Mouse (Mus musculus) kidney, postnatal 25 days (tissue): ENCODE measurements around the gene Srrm4.

ENCODE experiments used
- DNase-seq, 2 experiments: peaks; one replicate each; pipeline ENCODE4 v3.0.0; 2021; ENCODE audit warnings: mixed read lengths in 2 of 2

Gene Srrm4

DNA sequence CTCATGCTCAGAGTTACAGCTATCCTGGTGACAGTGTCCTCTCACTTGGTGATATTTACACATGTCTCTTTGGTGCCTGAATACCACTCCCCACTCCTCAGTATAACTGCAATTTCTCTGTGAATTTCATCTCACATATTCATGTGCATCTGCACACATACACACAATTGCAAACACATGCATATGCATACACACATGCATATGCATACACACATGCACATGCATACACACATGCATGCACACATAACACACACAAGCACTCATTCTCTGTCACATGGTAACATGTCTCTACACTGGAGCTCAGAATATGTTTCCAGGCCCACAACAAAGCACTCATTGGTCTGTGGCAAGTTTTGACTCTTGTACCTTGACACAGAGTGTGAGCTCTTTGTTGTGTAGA lies 39.0 kb downstream of the Srrm4 start:
- DNase-seq: no peak

DNA sequence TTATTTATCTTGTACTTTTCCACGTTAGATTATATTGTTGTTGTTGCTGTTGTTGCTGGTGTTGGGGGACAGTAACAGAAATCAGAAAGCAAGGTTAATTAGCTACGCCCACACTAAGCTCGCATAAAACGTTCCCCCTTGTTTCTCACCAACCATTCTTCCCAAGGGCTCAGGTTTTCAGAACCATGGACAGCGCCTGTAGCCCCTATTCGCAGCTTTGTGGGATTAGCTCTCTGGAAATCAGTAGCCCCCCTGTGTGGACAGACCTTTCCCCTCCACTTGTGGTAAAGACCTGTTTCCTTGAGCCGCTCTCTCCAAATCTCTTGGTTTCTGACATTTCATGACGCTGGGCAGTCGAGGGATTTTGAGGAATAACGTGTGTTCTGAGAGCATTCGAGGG lies 45.9 kb downstream of the Srrm4 start:
- peak in 1 of 2 experiments; percentile 4 for DNase-seq

- DNase-seq: no peak
Measured at GRCm38 (mm10) chr5:116542317-116542716, 49.3 kb downstream of the Srrm4 start.

GRCm38 (mm10) chr5:116541128-116541527 lies 50.5 kb downstream of the Srrm4 start:
- DNase-seq: no peak

DNA sequence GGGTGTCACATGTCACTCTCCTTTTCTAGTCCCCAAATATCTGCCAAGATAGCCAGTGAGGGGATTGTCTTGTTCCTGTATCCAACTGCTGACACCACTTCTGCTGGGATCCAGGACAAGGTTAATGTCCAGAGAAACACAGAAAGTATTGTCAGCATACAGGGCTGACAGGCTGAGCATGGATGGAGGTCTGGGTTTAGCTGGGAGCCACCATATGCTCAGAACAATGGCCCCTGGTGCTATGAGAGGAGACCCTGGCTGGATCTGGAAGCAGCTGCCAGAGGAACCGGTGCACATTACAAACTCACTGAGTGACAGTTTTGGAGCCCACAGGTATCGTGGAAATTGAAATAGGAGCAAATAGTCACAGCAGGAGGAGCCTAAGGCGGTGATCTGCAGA lies 52.3 kb downstream of the Srrm4 start:
- no peak for DNase-seq

- DNase-seq: no peak
Measured at GRCm38 (mm10) chr5:116538491-116538890, 53.1 kb downstream of the Srrm4 start.

- DNase-seq: no peak
Measured at GRCm38 (mm10) chr5:116526324-116526723, 65.3 kb downstream of the Srrm4 start.

DNA sequence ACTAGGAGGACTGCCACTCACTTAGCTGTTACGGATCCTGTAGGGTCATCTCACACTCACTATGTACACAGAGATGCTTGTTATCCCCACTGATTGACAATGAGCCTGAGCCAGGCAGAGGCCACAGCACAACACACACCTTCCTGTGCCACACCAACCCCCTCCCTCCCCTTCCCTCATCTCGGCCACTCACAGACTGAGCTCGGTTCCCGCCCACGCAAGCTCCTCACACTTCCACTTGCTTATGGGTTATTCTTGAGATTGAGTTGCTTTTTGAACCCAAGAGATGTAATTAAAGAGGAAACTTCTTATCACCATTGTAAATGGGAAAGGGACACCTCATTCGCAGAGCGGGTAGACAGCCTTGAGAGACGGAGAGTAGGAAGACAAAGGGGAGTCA lies 66.3 kb downstream of the Srrm4 start:
- DNase-seq: no peak

- no peak for DNase-seq
Measured at GRCm38 (mm10) chr5:116523553-116523952, 68.1 kb downstream of the Srrm4 start.

GRCm38 (mm10) chr5:116523079-116523478 lies 68.5 kb downstream of the Srrm4 start:
- peak; percentile 23 to 50 for DNase-seq

- no peak for DNase-seq
Measured at GRCm38 (mm10) chr5:116522273-116522672, 69.3 kb downstream of the Srrm4 start.

DNA sequence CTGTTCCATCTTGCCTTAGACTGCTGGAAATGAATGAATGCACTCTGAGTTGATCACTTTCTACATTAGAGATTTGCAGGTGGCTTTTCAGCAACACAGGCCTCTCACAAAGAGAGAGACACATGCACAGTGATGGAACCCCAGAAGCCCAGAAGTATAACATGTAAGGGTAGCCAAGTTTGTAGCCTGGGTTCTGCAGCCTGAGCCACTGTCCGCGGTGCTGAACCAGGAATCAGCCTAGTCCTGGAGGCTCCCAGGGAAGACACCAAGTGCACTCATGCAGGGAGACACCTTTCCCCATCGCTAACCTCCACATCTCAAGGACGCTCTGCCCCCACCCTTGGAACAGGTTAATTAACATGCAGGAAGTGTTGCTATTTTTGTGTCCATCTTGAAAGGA lies 73.6 kb downstream of the Srrm4 start:
- peak in 1 of 2 experiments; percentile 7 for DNase-seq

GRCm38 (mm10) chr5:116512135-116512534 lies 79.5 kb downstream of the Srrm4 start:
- DNase-seq: no peak

DNA sequence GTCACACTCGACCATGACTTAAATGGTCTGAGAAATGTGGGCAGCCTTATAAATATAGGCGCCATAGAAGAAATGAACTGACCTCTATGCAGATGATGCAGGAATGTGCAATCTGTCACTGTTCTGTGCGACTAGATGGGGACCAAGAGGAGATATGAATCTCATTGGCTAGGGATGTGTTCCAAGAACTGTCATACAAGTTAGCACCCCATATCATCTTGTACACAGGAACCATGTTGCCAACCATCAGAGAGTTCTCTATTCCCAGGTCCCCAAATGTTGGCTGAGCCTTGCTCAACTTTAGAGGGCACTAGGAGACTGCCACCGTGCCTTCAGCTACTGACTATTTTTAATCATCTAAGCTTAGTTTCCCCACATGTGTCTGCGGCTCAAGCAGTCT lies 81.4 kb downstream of the Srrm4 start:
- DNase-seq: no peak

- no peak for DNase-seq
Measured at GRCm38 (mm10) chr5:116501342-116501741, 90.3 kb downstream of the Srrm4 start.

DNA sequence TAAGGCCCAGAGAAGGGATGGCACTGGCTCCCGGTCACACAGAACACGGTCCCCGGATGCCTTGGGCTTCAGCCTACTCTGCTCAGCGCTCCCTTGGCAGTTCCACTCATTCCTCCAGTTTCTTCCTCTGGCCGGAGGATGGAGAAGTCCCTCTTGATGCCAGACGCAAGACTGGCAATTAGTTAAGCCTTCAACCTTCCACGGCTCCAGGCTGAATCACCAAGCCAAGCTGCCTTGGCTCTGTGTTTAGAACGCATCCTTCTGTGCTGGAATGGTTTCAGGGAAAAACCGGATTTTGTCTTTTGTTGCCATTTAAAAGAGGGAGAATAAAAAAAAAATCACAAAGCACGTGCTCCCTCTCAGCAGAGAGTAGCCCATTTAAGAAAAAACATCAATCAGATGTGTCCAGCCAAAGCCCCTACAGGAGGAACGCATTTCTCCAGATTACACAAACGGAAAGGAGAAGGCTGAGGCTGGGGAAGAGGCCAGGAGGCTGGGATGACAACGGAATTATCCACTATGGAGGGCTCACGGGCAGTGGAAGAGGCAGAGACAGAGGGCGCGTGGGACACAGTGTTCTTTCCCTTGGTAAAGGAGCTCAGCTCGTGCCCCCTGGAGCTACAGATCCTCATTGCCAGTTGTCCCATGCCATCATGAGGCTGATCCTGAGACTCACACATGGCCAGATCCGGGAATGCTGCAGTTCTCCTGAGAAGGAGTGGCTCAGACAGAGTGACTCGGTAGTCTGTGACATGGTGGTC lies 92.6 kb downstream of the Srrm4 start:
- no peak for DNase-seq

- DNase-seq: no peak
Measured at GRCm38 (mm10) chr5:116497866-116498265, 93.8 kb downstream of the Srrm4 start.

GRCm38 (mm10) chr5:116497205-116497604 lies 94.4 kb downstream of the Srrm4 start:
- DNase-seq: peak; percentile 50 to 83

DNA sequence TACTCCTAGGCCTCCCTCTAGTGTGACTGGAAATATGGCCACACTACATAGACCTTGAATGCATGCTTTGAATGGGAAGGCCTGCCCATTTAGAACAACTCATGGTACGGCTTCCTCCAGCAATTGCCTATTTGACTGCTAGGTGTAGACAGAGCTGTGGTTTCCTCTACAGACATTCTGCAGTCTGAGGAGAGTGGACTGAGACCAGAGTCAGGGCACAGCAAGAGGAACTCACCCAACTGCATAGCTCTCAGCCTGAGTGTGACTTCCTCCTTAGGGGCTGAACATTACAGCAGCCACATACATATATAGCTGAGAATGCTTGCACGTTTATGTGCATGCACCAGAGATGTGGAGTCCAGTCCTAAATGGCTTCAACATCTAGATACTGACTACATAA lies 94.9 kb downstream of the Srrm4 start:
- no peak for DNase-seq

- no peak for DNase-seq
Measured at GRCm38 (mm10) chr5:116495466-116495865, 96.2 kb downstream of the Srrm4 start.

DNA sequence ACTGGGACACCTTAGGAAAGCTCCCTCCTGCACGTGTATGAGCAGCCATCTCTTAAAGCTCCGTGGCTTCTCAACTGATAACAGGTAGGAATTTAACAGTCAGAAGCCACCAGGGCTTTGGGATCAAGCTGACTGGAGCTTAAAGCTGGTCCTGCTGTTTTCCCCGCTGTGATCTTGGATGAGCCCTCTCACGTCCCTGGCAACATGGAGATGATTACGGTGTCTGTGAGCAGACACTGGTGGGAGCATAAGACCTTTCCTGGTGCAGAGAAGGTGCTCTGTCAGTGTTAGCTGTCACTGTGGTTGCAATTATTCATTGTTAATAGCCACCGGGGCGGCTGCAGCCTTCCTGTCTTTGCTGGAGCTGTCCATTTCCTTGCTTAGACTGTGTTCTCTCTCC lies 97.2 kb downstream of the Srrm4 start:
- DNase-seq: no peak

DNA sequence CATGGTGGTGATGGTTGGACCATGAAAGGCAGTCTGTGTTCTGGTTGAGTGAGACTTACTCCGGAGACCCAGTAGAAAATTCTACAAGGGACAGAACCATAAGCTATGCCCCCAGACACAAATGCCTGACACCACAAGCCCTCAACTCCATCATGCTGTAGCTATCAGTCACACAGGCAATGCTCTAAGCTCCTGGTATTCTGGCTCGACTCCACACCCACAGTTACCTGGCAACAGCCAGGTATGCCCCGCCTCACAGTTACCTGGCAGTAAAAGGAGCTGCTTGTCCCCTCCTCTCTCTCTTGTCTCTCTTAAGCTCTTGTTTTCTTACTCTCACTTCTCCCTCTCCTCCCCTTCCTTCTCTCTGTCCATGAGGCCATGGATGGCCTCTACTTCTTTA lies 98.9 kb downstream of the Srrm4 start:
- no peak for DNase-seq

GRCm38 (mm10) chr5:116491794-116492420 lies 99.7 kb downstream of the Srrm4 start:
- DNase-seq: no peak

DNA sequence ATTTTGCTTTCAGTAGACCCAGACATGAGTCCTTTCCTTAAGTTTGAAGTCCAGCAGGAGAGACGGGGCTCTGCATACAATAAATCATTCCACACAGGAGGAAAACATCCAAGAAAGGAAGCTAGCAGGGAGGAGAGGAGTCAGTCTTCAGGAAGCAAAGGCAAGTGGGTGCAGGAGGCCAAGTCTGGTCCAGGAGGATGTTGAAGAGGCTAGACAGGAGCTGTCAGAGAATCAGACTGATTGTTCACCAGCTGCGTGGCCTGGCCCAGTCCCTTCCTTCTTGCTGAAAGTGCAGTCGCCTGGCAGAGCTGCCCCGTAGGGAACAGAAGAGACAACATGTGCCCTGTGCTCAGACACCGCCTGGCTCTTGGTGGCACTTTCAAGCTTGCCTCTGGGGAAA lies 100.8 kb downstream of the Srrm4 start:
- peak; percentile 20 to 68 for DNase-seq

GRCm38 (mm10) chr5:116489621-116490020 lies 102.0 kb downstream of the Srrm4 start:
- no peak for DNase-seq
